Mouse (Mus musculus): Measurements from ENCODE around the gene Rbbp8nl. TPM values are rescaled to one million over a fixed set of nuclear protein-coding genes. Genes with fewer than 3 reads are reported as not detected.

Rbbp8nl gene
- polyA plus RNA-seq (2012; rRNA removed): not detected in 2 replicates

- Histone ChIP-seq H3K27me3 (ENCODE audit: control insufficient read depth, insufficient read depth, low read length) (no peaks in the 10 kb centered on the region), H3K4me1 (ENCODE audit: control insufficient read depth, insufficient read depth, low read length) (no peaks in the 10 kb centered on the region), H3K27ac (ENCODE audit: insufficient read depth, low read length) (no peak within 1 kb of the TSS), H3K4me3 (replicated peaks; ENCODE audit: insufficient read depth, low read depth, low read length) (no peak within 1 kb of the TSS)
- no peak for DNase-seq
- TF ChIP-seq CTCF (IDR thresholded peaks at IDR 0.05; ENCODE audit: borderline replicate concordance, insufficient read depth, low read depth, low read length) (no peak), POLR2A (IDR thresholded peaks at IDR 0.05; ENCODE audit: borderline replicate concordance, insufficient read depth, low read length) (no peak)
- WGBS: 51% methylated on average over 16 of the region's 16 CpGs
Measured at GRCm38 (mm10) chr2:180289440-180290108, at the start of gene Rbbp8nl. Gene Rbbp8nl, minus strand, starts transcription at chr2:180289879.

- Histone ChIP-seq H3K4me1 (ENCODE audit: control insufficient read depth, insufficient read depth, low read length) (no peaks in the 10 kb centered on the region), H3K4me3 (replicated peaks; ENCODE audit: insufficient read depth, low read depth, low read length) (no peak within 1 kb of the TSS), H3K27ac (ENCODE audit: insufficient read depth, low read length) (no peak within 1 kb of the TSS), H3K27me3 (ENCODE audit: control insufficient read depth, insufficient read depth, low read length) (peaks cover 2% of the 10 kb centered on the region; the same call in 1 of the 2 replicates)
- TF ChIP-seq POLR2A (IDR thresholded peaks at IDR 0.05; ENCODE audit: borderline replicate concordance, insufficient read depth, low read length) (no peak), CTCF (IDR thresholded peaks at IDR 0.05; ENCODE audit: borderline replicate concordance, insufficient read depth, low read depth, low read length) (no peak)
- WGBS: 2% methylated on average over 33 of the region's 33 CpGs
- DNase-seq: no peak
Measured at GRCm38 (mm10) chr2:180334551-180334986, 44.9 kb upstream of the Rbbp8nl start, which contains the start of gene Gata5. Gene Gata5, minus strand, starts transcription at chr2:180334699.

DNA sequence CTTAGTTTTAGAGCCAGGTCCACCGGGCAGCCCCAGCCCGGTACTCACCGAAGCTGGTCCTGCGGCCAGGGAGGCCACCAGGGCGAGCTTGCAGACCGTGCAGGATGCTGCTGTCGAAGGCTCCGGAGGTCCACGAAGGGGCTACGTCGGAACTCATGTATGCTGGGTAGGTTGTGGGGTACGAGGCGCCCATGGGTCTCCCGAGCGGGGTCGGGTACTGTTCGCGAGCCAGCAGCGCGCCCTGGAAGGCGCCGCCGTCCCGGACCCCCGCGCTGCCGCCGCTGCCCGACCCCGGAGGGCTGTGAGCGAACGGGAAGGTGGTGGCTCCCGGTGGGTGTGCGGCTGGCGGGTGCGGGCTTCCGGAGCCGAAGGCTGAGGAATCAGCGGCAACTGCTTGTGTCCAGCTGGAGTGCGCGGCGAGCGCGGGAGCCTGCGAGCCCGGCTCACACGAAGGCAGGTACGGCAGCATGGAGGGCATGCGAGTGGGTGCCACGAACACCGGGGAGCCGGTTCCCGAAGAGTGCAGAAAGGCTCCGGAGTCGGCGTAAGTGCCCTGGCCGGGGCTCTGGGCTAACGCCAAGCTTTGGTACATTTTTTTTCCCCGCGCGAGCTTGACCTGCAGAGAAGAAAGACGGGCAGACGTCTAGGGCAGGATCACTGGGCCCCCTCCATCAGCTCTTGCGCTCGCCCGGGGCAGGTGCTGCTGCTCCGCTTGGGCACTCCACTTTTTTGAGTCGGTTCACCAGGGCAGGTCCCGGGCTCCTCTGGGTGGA, 44.3 kb upstream of the Rbbp8nl start:
- Histone ChIP-seq H3K4me3 (replicated peaks; ENCODE audit: insufficient read depth, low read depth, low read length) (no peak overlapping the region), H3K27ac (ENCODE audit: insufficient read depth, low read length) (no peak overlapping the region), H3K4me1 (ENCODE audit: control insufficient read depth, insufficient read depth, low read length) (no peaks in the 10 kb centered on the region), H3K27me3 (ENCODE audit: control insufficient read depth, insufficient read depth, low read length) (peaks cover 2% of the 10 kb centered on the region; the same call in 1 of the 2 replicates)
- TF ChIP-seq POLR2A (IDR thresholded peaks at IDR 0.05; ENCODE audit: borderline replicate concordance, insufficient read depth, low read length) (no peak), CTCF (IDR thresholded peaks at IDR 0.05; ENCODE audit: borderline replicate concordance, insufficient read depth, low read depth, low read length) (no peak)
- WGBS: 1% methylated on average over 69 of the region's 69 CpGs
- no peak for DNase-seq

- H3K27ac ChIP-seq (ENCODE audit: insufficient read depth, low read length): no peak overlapping the region
- H3K27me3 ChIP-seq (ENCODE audit: control insufficient read depth, insufficient read depth, low read length): peaks cover 2% of the 10 kb centered on the region; the same call in 1 of the 2 replicates
- H3K4me1 ChIP-seq (ENCODE audit: control insufficient read depth, insufficient read depth, low read length): no peaks in the 10 kb centered on the region; the same call in 1 of the 2 replicates
- TF ChIP-seq POLR2A (IDR thresholded peaks at IDR 0.05; ENCODE audit: borderline replicate concordance, insufficient read depth, low read length) (no peak), CTCF (IDR thresholded peaks at IDR 0.05; ENCODE audit: borderline replicate concordance, insufficient read depth, low read depth, low read length) (no peak)
- 95% methylated on average over 1 of the region's 1 CpGs for WGBS
- H3K4me3 ChIP-seq (replicated peaks; ENCODE audit: insufficient read depth, low read depth, low read length): no peak overlapping the region
- no peak for DNase-seq
Measured at GRCm38 (mm10) chr2:180329466-180329865, 39.8 kb upstream of the Rbbp8nl start.

GRCm38 (mm10) chr2:180322674-180323355, 33.1 kb upstream of the Rbbp8nl start:
- TF ChIP-seq CTCF (IDR thresholded peaks at IDR 0.05; ENCODE audit: borderline replicate concordance, insufficient read depth, low read depth, low read length) (no peak), POLR2A (IDR thresholded peaks at IDR 0.05; ENCODE audit: borderline replicate concordance, insufficient read depth, low read length) (no peak)
- WGBS: 33% methylated on average over 14 of the region's 14 CpGs
- DNase-seq: no peak
- H3K27me3 ChIP-seq (ENCODE audit: control insufficient read depth, insufficient read depth, low read length): no peaks in the 10 kb centered on the region
- no peaks in the 10 kb centered on the region; the same call in 1 of the 2 replicates for H3K4me1 ChIP-seq (ENCODE audit: control insufficient read depth, insufficient read depth, low read length)
- no peak overlapping the region for H3K4me3 ChIP-seq (replicated peaks; ENCODE audit: insufficient read depth, low read depth, low read length)
- H3K27ac ChIP-seq (ENCODE audit: insufficient read depth, low read length): no peak overlapping the region

DNA sequence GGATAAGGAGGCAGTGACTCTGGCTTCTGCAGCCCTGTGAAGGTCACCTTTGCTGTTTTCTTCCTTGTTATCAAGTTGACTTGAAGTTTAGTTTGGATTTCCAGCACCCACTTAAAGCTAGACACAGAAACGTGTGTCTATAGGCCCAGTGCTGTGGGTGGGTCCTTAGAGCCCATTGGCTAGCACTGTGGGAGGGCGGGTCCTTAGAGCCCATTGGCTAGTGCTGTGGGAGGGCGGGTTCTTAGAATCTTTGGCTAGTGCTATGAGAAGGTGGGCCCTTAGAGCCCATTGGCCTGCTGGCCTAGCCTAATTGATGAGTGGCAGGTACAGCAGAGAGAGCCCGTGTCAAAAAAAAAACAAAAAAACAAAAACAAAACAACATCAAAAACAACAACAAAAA, 30.5 kb upstream of the Rbbp8nl start:
- Histone ChIP-seq H3K4me1 (ENCODE audit: control insufficient read depth, insufficient read depth, low read length) (no peaks in the 10 kb centered on the region; the same call in 1 of the 2 replicates), H3K27me3 (ENCODE audit: control insufficient read depth, insufficient read depth, low read length) (no peaks in the 10 kb centered on the region), H3K4me3 (replicated peaks; ENCODE audit: insufficient read depth, low read depth, low read length) (no peak overlapping the region), H3K27ac (ENCODE audit: insufficient read depth, low read length) (no peak overlapping the region)
- TF ChIP-seq POLR2A (IDR thresholded peaks at IDR 0.05; ENCODE audit: borderline replicate concordance, insufficient read depth, low read length): no peak
- no peak for TF ChIP-seq CTCF (IDR thresholded peaks at IDR 0.05; ENCODE audit: borderline replicate concordance, insufficient read depth, low read depth, low read length)
- WGBS: 73% methylated on average over 4 of the region's 4 CpGs
- DNase-seq: no peak

DNA sequence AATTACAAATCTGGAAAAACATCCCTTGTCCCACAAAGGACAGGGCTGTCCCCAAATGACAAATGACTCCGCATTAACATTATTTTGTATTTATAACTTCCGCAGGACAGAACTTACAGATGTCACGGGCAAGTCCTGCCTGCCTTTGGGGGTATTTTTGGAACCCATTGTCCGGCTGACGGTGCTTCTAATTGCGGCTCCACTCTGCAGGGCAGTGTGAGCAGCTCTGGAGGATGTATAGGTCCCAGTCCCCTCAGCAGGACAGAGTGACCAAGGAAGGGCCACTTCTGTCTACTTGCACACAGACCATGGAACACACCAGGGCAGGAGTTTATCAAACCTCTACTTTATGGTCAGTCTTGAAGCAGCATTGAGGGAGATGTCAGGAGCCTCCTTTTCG, 27.9 kb upstream of the Rbbp8nl start:
- no peak overlapping the region for H3K27ac ChIP-seq (ENCODE audit: insufficient read depth, low read length)
- H3K4me3 ChIP-seq (replicated peaks; ENCODE audit: insufficient read depth, low read depth, low read length): no peak overlapping the region
- WGBS: 88% methylated on average over 7 of the region's 7 CpGs
- H3K4me1 ChIP-seq (ENCODE audit: control insufficient read depth, insufficient read depth, low read length): no peaks in the 10 kb centered on the region; the same call in 1 of the 2 replicates
- no peak for DNase-seq
- no peaks in the 10 kb centered on the region for H3K27me3 ChIP-seq (ENCODE audit: control insufficient read depth, insufficient read depth, low read length)
- TF ChIP-seq POLR2A (IDR thresholded peaks at IDR 0.05; ENCODE audit: borderline replicate concordance, insufficient read depth, low read length): no peak
- TF ChIP-seq CTCF (IDR thresholded peaks at IDR 0.05; ENCODE audit: borderline replicate concordance, insufficient read depth, low read depth, low read length): no peak
